Mouse (Mus musculus) lung, embryonic 14.5 days (tissue): ENCODE results near the gene Stab1. TPM values are rescaled to one million over a fixed set of nuclear protein-coding genes. Genes with fewer than 3 reads are reported as not detected.

Experiments
- ATAC-seq: fragments of 200-750 bp; cut with Nextera tagmentation; 2 replicates; pipeline ENCODE4 v1.8.0; 2017; ENCODE audit warnings: mild to moderate bottlenecking, moderate TSS enrichment, moderate library complexity; ENCODE audit not compliant: insufficient read depth
- DNase-seq: peaks from one replicate; pipeline ENCODE4 v3.0.0-alpha.2; 2015
- H3K27ac ChIP-seq: fragments of 300-500 bp; sonication (generic); 2 replicates; pipeline ENCODE4 v1.5.1; 2014; ENCODE audit warnings: low read depth, mild to moderate bottlenecking, moderate library complexity
- H3K27me3 ChIP-seq: fragments of 300-500 bp; sonication (generic); 2 replicates; pipeline ENCODE4 v1.6.1; 2014; ENCODE audit warnings: low read length, control low read depth; ENCODE audit not compliant: insufficient read depth
- H3K36me3 ChIP-seq: fragments of 300-500 bp; sonication (generic); 2 replicates; pipeline ENCODE4 v1.6.1; 2014; ENCODE audit warnings: control low read depth; ENCODE audit not compliant: insufficient read depth
- H3K4me1 ChIP-seq: fragments of 300-500 bp; sonication (generic); 2 replicates; pipeline ENCODE4 v1.6.1; 2014; ENCODE audit warnings: antibody characterized with exemption, control low read depth; ENCODE audit not compliant: insufficient read depth
- H3K4me2 ChIP-seq: fragments of 300-500 bp; sonication (generic); 2 replicates; pipeline ENCODE4 v1.6.1; 2014; ENCODE audit warnings: mild to moderate bottlenecking
- H3K4me3 ChIP-seq: fragments of 300-500 bp; sonication (generic); 2 replicates; pipeline ENCODE4 v1.5.1; 2014; ENCODE audit warnings: low read depth, low read length
- H3K9ac ChIP-seq: fragments of 300-500 bp; sonication (generic); 2 replicates; pipeline ENCODE4 v1.6.1; 2014
- H3K9me3 ChIP-seq: fragments of 300-500 bp; sonication (generic); 2 replicates; pipeline ENCODE4 v1.6.1; 2016; ENCODE audit warnings: low read depth, low read length, control low read depth
- CTCF ChIP-seq: IDR thresholded peaks from 2 replicates; pipeline ENCODE4 v1.5.1; 2016; ENCODE audit warnings: antibody characterized with exemption, low read depth
- WGBS: fragments of 180-500 bp; shearing (Covaris S2); extraction: QIAGEN DNeasy Blood & Tissue Kit; methylation state at CpG from one replicate; pipeline ENCODE4 v1.1.7; 2014; 5-methylcytosine and 5-hydroxymethylcytosine counted together
- polyA plus RNA-seq: library from polyadenylated mRNA; unstranded; fragments of >200 nt; fragmentation: Nextera tagmentation; extraction: Ambion mirVana; gene quantifications from 2 replicates; pipeline ENCODE4 v1.2.1, GENCODE M21; 2014

Stab1 gene
- polyA plus RNA-seq, 1 experiment from 2014 or later = 71.3 TPM

- TF ChIP-seq CTCF = no peak
Measured at GRCm38 (mm10) chr14:31188771-31189181, 20.3 kb upstream of the Stab1 start.

GRCm38 (mm10) chr14:31186656-31187055 lies 18.2 kb upstream of the Stab1 start:
- no peak overlapping the region for H3K9ac ChIP-seq
- no peaks in the 10 kb centered on the region for H3K9me3 ChIP-seq
- TF ChIP-seq CTCF = no peak
- peaks cover 100% of the 10 kb centered on the region for H3K36me3 ChIP-seq
- H3K4me3 ChIP-seq = no peak overlapping the region
- DNase-seq = no peak
- no peak for ATAC-seq
- no peak overlapping the region for H3K4me2 ChIP-seq
- H3K27me3 ChIP-seq = no peaks in the 10 kb centered on the region
- WGBS = 65% methylated on average over 4 of the region's 4 CpGs
- H3K4me1 ChIP-seq = no peaks in the 10 kb centered on the region
- H3K27ac ChIP-seq = no peak overlapping the region

More at GRCm38 (mm10) chr14:31188771-31189181, 20.3 kb upstream of the Stab1 start:
- ATAC-seq (no peak), DNase-seq (no peak)
- H3K36me3 ChIP-seq = peaks cover 100% of the 10 kb centered on the region
- no peak overlapping the region for H3K9ac ChIP-seq
- no peak overlapping the region for H3K4me2 ChIP-seq
- no peaks in the 10 kb centered on the region for H3K4me1 ChIP-seq
- no peaks in the 10 kb centered on the region for H3K27me3 ChIP-seq
- H3K9me3 ChIP-seq = no peaks in the 10 kb centered on the region
- WGBS = 69% methylated on average over 6 of the region's 6 CpGs
- no peak overlapping the region for H3K4me3 ChIP-seq
- H3K27ac ChIP-seq = no peak overlapping the region; the same call in 1 of the 2 replicates

DNA sequence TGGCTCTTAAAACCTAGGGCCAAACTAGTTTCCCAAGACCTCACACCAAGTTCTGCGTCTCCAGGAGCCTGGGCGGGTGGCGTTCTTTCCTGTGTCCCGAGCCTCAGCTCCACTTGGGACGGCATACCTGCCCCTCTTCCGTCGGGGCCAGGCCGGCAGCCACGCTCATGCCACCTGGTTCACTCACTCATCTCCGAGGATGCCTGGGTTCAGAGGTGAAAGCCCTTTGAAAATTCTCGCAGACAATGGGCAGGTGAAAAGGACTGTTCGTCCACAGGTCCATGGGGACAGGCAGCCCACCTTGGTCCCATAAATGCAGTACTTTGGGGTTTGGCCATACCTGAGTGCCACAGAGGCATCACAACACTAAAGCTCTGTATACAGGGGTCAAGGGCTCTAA lies 15.8 kb upstream of the Stab1 start:
- Histone ChIP-seq H3K27me3 (no peaks in the 10 kb centered on the region), H3K27ac (no peak overlapping the region), H3K9ac (no peak overlapping the region), H3K4me1 (no peaks in the 10 kb centered on the region), H3K4me2 (no peak overlapping the region), H3K4me3 (no peak overlapping the region), H3K9me3 (no peaks in the 10 kb centered on the region), H3K36me3 (peaks cover 100% of the 10 kb centered on the region)
- DNase-seq = no peak
- TF ChIP-seq CTCF = no peak
- WGBS = 87% methylated on average over 12 of the region's 12 CpGs
- ATAC-seq = no peak

GRCm38 (mm10) chr14:31183541-31183940 lies 15.1 kb upstream of the Stab1 start:
- no peak overlapping the region for H3K9ac ChIP-seq
- H3K9me3 ChIP-seq = no peaks in the 10 kb centered on the region
- no peaks in the 10 kb centered on the region for H3K4me1 ChIP-seq
- no peaks in the 10 kb centered on the region for H3K27me3 ChIP-seq
- no peak overlapping the region for H3K4me2 ChIP-seq
- ATAC-seq = no peak
- H3K36me3 ChIP-seq = peaks cover 100% of the 10 kb centered on the region
- no peak for DNase-seq
- no peak overlapping the region for H3K4me3 ChIP-seq
- 75% methylated on average over 5 of the region's 5 CpGs for WGBS
- TF ChIP-seq CTCF = no peak
- H3K27ac ChIP-seq = no peak overlapping the region

GRCm38 (mm10) chr14:31182786-31183290 lies 14.4 kb upstream of the Stab1 start:
- Histone ChIP-seq H3K27ac (no peak overlapping the region; the same call in 1 of the 2 replicates), H3K9ac (no peak overlapping the region), H3K4me3 (no peak overlapping the region), H3K4me1 (no peaks in the 10 kb centered on the region), H3K9me3 (no peaks in the 10 kb centered on the region), H3K4me2 (no peak overlapping the region), H3K36me3 (peaks cover 98% of the 10 kb centered on the region), H3K27me3 (no peaks in the 10 kb centered on the region)
- DNase-seq (no peak), ATAC-seq (peak; percentile 42; the same call in 1 of the 2 replicates)
- no peak for TF ChIP-seq CTCF
- 54% methylated on average over 2 of the region's 2 CpGs for WGBS

DNA sequence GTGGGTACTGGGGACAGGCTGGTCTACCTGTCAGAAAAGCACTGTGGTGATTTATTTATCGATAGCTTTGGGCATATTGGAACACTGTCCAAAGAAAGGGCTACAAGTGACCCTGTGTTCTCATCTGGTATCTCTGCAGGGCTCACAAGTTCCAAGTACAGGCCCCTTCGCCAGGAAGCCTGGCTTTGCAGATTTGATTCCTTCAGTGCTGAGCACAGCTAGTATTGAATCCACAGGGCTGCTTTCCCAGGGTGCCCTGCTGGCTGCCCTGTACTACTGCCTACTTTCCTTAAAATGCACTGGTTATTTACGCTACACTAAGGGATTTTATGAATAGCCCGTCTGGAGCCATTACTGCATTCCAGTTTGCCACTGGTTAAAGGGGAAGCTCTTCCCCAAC lies 13.1 kb upstream of the Stab1 start:
- no peak for DNase-seq
- Histone ChIP-seq H3K4me1 (no peaks in the 10 kb centered on the region), H3K27ac (no peak overlapping the region), H3K9me3 (no peaks in the 10 kb centered on the region), H3K36me3 (peaks cover 98% of the 10 kb centered on the region), H3K27me3 (no peaks in the 10 kb centered on the region), H3K4me2 (no peak overlapping the region), H3K4me3 (no peak overlapping the region), H3K9ac (no peak overlapping the region)
- ATAC-seq = no peak
- no peak for TF ChIP-seq CTCF
- WGBS = 81% methylated on average over 4 of the region's 4 CpGs

- Histone ChIP-seq H3K27me3 (no peaks in the 10 kb centered on the region), H3K4me2 (no peak overlapping the region), H3K27ac (no peak overlapping the region), H3K9me3 (no peaks in the 10 kb centered on the region), H3K9ac (no peak overlapping the region), H3K4me3 (no peak overlapping the region), H3K36me3 (peaks cover 98% of the 10 kb centered on the region), H3K4me1 (no peaks in the 10 kb centered on the region)
- 84% methylated on average over 12 of the region's 12 CpGs for WGBS
- no peak for TF ChIP-seq CTCF
- ATAC-seq = no peak
- DNase-seq = no peak
Measured at GRCm38 (mm10) chr14:31179677-31180365, 11.4 kb upstream of the Stab1 start.
